Mouse (Mus musculus) liver, embryonic 14.5 days (tissue): Measurements from ENCODE around the gene Dlgap1.

Experiments used
- CTCF ChIP-seq: IDR thresholded peaks from 2 replicates; pipeline ENCODE4 v1.5.1; 2016; ENCODE audit warnings: antibody characterized with exemption, low read depth, control low read depth
- EP300 ChIP-seq: IDR thresholded peaks from 2 replicates; pipeline ENCODE4 v1.6.1; 2016; ENCODE audit warnings: antibody characterized with exemption, low read depth

GRCm38 (mm10) chr17:70809776-70810175, 840.9 kb downstream of the Dlgap1 start:
- TF ChIP-seq CTCF (no peak), EP300 (no peak)
